Mouse (Mus musculus): ENCODE results near the gene Akr7a5.

Gene Akr7a5

DNA sequence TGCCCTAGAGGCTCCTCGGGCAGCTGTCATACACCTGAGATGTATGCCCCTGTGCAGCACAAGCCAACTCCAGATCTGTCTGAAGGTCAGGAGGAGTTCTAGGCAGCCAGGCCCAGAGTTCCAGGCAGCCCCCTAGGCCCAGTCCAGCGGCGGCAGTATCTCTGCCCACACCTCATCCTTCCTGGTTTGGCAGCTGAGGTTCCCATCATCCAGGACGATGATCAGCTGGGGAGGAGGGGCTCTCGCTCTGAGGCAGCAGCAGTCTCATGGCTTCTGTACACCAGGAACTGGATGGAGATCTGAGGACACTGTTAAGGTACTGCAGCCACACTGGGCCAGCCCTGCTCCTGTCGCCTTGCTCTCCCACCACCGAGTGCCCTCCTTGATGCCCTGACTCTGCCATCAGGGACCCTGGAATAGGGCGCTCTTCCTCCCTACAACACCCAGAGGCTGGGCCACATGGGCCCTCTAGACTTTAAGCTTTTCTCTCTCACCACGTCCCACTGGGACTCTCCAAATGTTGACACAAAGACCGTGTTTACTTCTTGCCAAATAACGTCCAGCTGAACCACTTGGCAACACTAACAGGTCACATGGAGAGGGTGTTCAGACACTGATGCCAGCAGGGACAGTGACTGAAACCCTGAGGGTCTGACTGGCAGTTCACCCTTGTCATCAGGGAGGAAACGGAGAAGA is 11.7 kb upstream of the Akr7a5 start:
- DNase-seq (ENCODE audit: extremely low read depth, insufficient read length, low spot score), result peak; percentile 45

DNA sequence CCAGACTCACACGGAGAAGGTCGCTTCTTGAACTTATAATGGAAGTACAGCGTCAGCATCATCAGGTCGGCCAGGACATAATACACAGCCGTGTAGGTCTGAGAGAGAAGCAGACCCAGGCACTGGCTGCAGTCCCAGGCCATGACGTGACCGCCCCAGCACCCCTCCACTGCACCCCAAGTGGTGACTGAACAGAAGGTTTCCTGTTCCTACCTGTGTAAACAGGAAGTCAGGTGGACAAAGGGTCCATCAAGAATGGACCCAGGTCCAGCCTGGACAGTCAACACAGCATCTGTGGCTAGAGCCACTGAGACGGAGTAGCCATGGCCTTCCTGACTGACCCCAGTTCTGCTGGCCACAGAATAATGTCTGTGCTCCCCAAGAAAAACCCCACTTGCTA is 8.8 kb upstream of the Akr7a5 start:
- DNase-seq (ENCODE audit: extremely low read depth, insufficient read length, low spot score), result no peak

DNA sequence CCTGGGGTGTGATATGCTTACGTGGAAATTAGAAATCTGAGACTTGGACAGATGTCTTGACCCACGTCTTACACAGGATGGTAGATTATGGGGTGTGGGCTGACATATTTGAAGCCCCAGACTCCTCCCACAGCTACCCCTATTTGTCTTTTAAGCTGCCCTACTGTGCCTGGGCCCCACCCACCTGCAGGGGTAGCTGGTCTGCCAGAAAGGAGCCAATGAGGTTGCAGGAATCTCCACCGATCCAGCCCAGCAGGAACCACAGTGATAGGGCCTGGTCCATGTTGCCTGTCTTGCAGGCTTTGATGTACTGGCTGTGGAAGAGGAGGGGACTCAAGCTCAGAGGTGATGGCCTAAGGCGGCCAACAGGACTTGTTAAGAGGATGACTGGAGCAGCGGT is 8.3 kb upstream of the Akr7a5 start:
- DNase-seq (ENCODE audit: extremely low read depth, insufficient read length, low spot score), result no peak

DNA sequence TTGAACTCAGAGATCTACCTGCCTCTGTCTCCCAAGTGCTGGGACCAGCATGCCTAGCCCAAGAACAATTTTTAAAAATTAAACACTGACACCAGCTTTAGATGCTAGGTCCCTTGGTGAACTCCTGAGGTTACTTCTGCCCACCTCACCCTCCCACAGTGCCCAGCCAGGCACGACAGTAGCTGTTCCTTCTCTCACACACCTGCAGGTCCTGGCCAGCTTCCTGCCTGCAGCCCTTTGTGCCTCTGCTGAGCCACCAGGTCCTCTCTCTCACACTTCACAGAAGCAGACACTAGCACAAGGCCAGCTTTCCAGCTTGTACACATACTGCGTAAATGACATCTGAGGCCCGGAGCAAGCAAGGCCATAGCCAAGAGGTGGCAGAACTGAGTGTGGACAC is 5.0 kb upstream of the Akr7a5 start:
- no peak for DNase-seq (ENCODE audit: extremely low read depth, insufficient read length, low spot score)

DNA sequence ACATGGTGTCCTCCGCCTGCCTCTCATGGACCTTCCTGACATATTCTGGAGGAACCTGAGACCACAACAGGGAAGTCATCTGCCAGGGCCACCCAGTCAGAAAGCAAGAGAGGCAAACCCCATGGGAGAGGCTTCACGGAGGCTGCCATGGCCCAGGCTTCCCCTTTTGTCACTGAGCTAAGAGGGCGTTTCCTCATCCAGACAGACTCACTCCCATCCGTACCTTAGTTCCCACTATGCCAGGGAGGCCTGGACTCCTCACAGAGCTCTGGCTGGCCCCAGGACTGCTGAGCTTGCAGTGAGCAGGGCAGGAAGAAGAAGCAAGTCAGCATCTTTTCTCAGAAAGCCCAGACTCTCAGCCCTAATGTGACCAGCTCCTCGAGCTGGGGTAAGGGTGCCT is 2.6 kb upstream of the Akr7a5 start:
- no peak for DNase-seq (ENCODE audit: extremely low read depth, insufficient read length, low spot score)

DNA sequence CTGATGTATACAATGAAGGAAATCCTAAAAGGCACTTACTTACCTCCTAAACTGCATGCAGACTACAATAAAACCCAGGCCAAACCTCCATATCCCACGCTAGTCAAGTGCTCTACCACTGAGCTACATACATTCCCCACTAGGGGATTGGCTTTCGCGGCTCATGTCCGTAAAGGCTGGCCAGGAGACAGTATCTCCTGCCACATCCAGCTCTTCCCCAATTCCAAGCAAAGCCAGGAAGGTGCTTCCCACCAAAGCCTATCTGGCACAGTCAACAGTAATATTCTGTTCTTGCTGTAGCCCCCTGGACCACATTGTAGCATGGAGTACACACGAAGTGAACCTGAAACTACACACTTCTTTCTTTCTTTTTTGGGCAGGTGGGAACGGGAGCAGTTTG is 893 bp upstream of the Akr7a5 start:
- DNase-seq (ENCODE audit: extremely low read depth, insufficient read length, low spot score), result no peak

DNA sequence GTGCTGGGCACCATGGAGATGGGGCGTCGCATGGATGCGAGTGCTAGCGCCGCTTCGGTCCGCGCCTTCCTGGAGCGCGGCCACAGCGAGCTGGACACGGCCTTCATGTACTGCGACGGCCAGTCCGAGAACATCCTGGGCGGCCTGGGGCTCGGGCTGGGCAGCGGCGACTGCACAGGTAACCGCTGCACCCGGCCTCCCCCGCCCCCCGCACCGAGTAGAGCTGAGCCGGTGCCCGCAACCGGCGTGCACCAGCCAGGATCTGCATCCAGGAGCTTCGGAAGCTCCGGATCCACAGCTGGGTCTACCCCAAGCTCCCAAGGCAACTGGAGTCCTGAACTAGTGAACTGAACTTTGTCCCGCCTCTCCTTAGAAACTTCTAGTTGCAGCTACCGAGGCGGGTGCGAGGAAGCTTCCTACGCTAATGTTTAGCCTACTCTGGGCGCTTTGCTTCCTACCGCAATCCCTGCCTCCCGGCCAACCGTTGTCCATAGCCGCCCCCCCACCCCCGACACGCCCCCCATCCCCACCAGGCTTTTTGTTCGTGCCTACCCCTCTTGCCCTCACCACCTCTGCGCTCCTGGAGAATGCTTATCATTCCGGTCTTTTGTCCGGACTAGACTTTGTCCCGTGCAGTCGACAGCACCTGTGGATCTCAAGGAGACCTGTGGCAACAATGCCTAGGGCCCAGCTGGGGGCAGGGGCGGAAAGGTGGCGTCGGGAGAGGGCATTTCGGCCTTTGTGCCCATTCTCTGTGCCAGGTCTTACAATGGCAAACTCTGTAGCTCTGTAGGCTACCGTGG is 556 bp downstream of the Akr7a5 start:
- DNase-seq (ENCODE audit: extremely low read depth, insufficient read length, low spot score), result no peak

DNA sequence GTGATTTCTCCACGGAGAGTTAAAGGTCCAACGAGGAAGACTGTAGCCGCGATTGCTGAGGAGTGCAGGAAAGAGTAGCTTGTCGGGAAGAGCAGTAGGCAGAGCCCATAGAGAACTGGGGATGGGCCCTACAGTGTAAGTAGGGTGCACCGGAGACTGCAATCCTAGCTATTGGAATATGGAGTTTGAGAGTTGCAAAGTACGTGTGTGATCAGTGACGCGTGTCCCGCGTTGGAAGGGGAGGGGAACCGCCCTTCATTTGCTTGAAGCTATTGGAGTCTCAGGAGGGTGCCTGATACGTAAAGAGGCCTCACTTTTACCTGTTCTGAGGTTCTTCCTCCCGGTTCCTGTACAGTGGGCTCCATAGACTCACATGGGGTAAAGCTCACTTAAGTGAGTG is 1.2 kb downstream of the Akr7a5 start:
- DNase-seq (ENCODE audit: extremely low read depth, insufficient read length, low spot score), result no peak

DNA sequence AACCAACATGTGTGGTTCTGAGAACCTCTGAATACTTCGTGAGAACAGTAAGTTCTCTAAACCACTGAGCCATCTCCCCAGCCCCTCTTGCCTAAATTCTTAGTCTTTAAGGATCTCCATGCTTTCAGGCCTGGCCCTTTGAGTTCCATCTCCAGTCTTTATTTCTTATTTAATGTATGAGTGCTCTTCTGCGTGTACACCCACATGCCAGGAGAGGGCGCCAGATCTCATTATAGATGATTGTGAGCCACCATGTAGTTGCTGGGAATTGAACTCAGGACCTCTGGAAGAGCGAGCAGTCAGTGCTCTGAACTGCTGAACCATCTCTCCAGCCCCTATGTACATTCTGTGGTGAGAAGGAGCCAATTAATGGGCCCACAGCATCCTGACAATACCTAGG is 2.1 kb downstream of the Akr7a5 start:
- DNase-seq (ENCODE audit: extremely low read depth, insufficient read length, low spot score), result no peak

DNA sequence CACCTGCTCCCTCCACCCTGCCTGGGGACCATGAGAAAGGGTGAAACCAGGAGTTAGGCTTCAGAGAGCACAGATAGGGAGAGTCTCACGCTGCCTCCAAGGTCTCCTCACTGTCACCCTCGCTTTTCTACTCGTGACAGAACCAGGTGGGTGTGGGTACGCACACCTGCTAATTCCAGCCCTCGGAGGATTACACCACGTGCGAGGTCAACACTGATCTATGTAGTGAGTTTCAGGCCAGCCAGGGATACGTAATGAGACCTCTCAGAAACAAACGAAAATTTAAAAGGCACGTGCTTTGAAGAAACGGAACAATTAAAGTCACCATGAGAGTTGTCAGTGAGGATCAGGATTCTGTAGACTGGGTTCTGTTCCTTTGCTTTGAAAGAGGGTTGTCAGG is 7.9 kb downstream of the Akr7a5 start:
- no peak for DNase-seq (ENCODE audit: extremely low read depth, insufficient read length, low spot score)

DNA sequence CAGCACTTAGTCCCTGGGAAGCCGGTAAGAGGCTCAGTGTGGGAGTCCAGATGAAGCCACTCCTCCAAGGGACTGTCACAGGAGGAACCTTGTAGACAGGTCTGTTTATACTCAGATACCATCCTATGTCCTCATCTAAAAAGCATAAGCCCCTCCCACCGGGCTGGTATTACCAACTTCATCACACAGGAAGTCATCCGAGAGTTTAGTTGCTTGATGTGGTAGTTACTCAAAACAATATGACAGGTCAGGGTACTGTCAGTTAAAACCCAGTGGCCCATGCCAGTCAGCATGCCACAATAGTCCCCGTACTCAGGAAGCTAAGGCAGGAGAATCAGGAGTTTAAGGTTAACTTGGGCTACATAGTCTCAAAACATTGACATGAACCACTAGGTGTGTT is 9.2 kb downstream of the Akr7a5 start:
- no peak for DNase-seq (ENCODE audit: extremely low read depth, insufficient read length, low spot score)

DNA sequence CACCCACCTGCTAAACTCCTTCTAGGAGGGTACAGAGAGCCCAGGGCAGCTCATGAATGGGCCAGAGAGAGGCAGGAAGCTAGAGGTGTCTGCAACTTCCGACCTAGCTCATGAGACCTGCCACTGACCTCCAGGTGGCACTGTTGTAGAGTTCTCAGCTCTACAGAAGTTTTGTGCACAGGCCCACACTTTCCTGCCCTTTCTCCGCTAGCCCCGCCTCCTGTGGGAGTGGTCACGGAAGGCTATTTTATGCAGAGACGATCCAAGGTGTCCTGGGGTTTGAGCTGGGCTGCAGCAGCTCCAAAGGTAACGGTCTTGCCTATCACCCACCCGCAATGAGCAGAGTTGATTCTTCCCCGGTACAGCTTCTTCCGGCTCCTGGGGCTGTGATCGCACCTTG is 20.1 kb downstream of the Akr7a5 start:
- peak; percentile 60 for DNase-seq (ENCODE audit: extremely low read depth, insufficient read length, low spot score)

DNA sequence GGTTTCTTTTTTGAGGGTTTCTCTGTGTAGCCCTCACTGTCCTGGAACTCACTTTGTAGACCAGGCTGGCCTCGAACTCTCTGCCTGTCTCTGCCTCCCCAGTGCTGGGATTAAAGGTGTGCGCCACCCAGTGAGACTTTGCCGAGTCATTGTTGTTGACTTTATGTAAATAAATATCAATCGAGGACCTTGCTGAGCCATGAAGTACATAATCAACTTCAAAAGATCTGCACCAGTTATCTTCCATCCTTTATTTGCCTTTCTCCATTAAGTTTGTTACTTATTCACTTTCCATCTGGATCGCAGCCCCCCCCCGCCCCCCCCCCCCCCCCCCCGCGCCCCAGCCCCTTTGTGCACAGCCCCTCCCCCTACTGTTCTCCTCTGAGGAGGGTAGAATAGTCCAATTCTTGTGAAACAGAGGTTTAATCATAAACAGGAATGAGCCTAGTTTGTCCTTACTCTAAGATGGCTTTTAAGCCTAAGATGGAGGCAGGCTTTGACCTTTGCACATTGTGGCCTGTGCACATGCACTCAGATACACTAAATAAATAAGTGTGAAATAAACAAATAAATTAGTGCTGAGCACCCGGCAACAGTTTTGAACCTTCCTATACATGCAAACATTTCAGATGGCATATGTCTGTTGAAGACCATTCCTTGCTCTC is 24.2 kb downstream of the Akr7a5 start:
- no peak for DNase-seq (ENCODE audit: extremely low read depth, insufficient read length, low spot score)

DNA sequence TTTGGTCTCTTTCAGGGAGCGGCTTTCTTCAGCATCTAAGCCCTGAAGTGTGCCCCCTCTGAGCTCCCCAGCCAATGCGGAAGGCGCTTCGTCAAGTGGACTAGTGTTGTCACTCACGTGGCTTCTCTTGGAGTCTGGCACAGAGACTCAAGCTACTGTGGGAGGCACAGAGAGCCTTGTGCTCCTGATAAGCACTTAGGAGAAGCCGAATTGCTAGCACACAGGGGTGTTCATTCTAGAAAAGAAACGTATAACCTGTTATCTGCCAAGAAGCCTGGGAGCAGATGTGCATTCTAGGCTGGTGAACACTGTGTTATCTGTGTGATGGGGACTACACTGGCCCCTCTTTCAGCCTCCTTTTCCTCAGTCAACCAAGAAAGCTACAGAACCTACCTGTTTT is 25.0 kb downstream of the Akr7a5 start:
- no peak for DNase-seq (ENCODE audit: extremely low read depth, insufficient read length, low spot score)

DNA sequence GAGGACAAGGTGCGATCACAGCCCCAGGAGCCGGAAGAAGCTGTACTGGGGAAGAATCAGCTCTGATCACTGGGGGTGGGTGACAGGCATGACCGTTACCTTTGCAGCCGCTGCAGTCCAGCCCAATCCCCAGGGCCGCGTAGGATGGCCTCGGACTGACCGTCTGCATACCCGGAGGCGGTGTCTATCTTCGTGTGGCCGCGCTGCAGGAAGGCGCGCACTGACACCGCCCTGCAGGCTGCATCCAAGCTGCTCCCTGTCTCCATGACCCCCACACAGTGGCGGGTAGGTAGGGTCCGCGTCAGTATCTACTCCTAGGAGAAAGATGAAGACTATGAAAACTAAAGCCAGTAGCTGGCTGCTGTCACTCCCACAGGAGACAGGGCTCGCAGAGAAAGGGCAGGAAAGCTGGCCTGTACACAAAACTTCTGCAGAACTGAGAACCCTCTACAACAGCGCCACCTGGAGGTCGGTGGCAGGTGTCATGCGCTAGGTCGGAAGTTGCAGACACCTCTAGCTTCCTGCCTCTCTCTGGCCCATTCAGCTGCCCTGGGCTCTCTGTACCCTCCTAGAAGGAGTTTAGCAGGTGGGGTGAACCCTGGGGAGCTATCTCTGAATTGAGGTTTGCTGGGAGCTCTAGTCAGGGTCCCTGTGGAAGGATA is 26.4 kb downstream of the Akr7a5 start:
- peak; percentile 52 for DNase-seq (ENCODE audit: extremely low read depth, insufficient read length, low spot score)

DNA sequence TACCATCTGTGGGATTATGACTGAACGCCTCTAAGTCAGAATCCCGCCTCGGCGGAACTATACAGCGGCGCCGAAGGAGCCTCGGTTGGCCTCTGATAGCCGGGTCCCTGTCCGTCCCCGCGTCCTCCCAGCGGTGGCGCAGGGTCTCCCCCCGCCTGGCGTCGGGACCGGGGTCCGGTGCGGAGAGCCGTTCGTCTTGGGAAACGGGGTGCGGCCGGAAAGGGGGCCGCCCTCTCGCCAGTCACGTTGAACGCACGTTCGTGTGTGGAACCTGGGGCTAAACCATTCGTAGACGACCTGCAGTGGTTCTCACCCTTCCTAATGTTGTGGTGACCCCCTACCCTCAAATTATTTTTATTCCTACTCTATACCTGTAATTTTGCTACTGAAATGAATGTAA is 27.6 kb downstream of the Akr7a5 start:
- DNase-seq (ENCODE audit: extremely low read depth, insufficient read length, low spot score), result no peak

DNA sequence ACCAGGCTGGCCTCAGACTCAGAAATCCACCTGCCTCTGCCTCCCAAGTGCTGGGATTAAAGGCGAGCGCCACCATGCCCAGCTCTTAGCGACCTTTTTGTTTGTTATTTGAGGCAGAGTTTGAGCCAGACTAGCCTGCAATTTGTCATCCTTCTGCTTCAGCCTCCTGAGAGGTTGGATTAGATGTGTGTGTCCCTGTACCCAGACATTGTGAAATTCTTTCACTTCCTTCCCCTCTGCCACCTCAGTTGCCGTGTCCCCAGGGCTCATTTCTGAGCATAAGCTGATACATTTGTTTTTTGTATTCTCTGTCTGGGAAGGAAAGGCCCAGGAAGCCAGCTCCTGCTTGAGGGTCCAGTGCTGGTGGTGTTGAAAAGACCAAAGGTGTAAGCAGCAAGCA is 30.3 kb downstream of the Akr7a5 start:
- no peak for DNase-seq (ENCODE audit: extremely low read depth, insufficient read length, low spot score)

DNA sequence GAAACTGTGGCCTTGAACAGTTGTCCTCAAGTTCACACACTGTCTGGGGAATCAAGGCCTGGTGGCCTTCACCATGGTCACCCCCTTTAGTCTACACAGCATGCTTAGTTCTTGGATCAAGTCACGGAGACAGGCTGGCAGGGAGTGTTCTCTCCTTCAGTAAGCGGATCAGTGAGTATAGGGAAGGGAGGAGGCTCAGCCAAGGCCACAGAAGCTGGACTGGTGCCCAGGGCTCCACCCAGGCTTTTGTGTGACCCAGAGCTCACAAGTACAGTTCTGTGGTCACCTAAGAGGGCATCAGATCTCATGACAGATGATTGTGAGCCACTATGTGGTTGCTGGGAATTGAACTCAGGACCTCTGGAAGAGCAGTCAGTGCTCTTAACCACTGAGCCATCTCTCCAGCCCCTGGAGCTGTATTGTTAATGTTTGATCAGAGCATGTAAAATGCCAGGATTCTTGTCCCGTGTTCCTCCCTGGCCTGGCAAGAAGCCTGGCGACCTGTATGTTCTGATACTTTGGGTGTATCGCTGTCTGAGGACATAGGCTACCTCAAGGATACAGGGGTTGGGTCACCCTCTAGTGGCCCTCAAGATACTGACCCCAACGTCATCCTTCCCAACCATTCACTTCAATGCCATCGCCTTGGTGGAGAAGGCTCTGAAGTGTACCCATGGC is 31.2 kb downstream of the Akr7a5 start:
- peak; percentile 46 for DNase-seq (ENCODE audit: extremely low read depth, insufficient read length, low spot score)

DNA sequence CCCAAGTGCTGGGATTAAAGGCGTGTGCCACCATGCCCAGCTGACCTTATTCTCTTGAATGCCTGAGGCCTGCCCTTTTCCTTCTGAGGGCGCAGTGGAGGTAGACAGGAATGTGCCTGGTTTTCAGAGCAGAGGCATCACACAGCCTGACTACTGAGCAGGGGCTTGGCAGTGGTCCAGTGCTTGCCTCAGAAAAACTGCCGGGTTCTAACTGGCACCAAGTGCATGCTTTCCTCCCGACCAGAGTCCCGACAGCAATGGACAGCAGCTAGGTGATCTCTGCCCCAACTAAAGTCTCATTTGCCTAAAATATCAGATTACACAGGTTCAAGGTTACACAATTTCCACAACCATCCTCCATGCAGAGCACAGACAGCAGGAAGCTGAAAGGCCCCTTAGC is 33.2 kb downstream of the Akr7a5 start:
- no peak for DNase-seq (ENCODE audit: extremely low read depth, insufficient read length, low spot score)

DNA sequence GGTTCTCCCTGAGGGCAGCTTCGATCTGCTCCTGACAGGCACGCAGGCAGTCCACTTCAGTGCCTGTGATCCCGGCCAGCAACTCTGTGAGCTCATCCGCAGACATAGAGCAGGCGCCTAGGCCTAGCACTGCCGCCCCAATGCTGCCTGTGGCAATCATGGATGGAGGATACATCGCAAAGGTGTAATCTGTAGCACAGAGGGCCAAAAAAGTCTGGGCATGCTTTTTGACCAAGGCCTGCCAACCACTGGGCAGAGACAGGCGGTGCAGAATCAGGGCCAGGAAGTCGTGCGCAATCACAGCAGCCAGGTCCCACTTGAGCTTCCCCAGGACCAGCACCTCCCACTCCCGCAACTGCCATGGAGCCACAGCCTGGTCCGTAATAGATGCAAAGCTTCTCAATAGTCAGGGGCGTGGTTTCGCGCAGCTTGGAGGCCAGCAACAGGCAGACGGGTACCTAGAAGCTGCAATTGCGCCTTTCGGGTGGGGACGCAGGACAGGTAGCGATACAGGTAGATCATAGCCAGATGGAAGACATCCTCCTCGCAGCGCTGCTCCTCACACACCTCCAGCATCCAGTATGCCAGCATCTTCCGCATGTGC is 35.0 kb downstream of the Akr7a5 start:
- DNase-seq (ENCODE audit: extremely low read depth, insufficient read length, low spot score), result no peak

All from 3134 (cell line).